Mouse (Mus musculus): Measurements from ENCODE around the gene Stx2.

- TF ChIP-seq CTCF (IDR thresholded peaks at IDR 0.05; ENCODE audit: low read depth, low read length) (no peak), TAL1 (conservative IDR thresholded peaks at IDR 0.05; ENCODE audit: low read depth, low read length) (no peak)
These were observed 41.0 kb upstream of the Stx2 start for GRCm38 (mm10) chr5:129049372-129049771.
